Mouse (Mus musculus) midbrain, postnatal 0 days (tissue): ENCODE results near the gene Gse1. TPM values are rescaled to one million over a fixed set of nuclear protein-coding genes. Genes with fewer than 3 reads are reported as not detected.

Experiments
- ATAC-seq: fragments of 200-750 bp; cut with Nextera tagmentation; 2 replicates; pipeline ENCODE4 v1.8.0; 2017; ENCODE audit warnings: moderate number of reproducible peaks, mild to moderate bottlenecking, moderate TSS enrichment, moderate library complexity; ENCODE audit not compliant: low FRiP score
- DNase-seq: peaks from one replicate; pipeline ENCODE4 v3.0.0-alpha.2; 2015; ENCODE audit warnings: low spot score
- H3K27ac ChIP-seq: fragments of 300-500 bp; sonication (generic); 2 replicates; pipeline ENCODE4 v1.5.1; 2014; ENCODE audit warnings: low read depth, mild to moderate bottlenecking, low read length, mixed read lengths
- H3K27me3 ChIP-seq: fragments of 300-500 bp; sonication (generic); 2 replicates; pipeline ENCODE4 v1.6.1; 2014; ENCODE audit warnings: low read length, control low read depth, mixed read lengths; ENCODE audit not compliant: insufficient read depth
- H3K36me3 ChIP-seq: fragments of 300-500 bp; sonication (generic); 2 replicates; pipeline ENCODE4 v1.6.1; 2014; ENCODE audit warnings: low read length, control low read depth, mixed read lengths; ENCODE audit not compliant: insufficient read depth
- H3K4me1 ChIP-seq: fragments of 300-500 bp; sonication (generic); 2 replicates; pipeline ENCODE4 v1.6.1; 2014; ENCODE audit warnings: mild to moderate bottlenecking, control low read depth, antibody characterized with exemption, low read length, mixed read lengths; ENCODE audit not compliant: insufficient read depth
- H3K4me2 ChIP-seq: fragments of 300-500 bp; sonication (generic); 2 replicates; pipeline ENCODE4 v1.6.1; 2014; ENCODE audit warnings: low read depth, mild to moderate bottlenecking, low read length, mixed read lengths; ENCODE audit not compliant: poor library complexity, severe bottlenecking
- H3K4me3 ChIP-seq: fragments of 300-500 bp; sonication (generic); 2 replicates; pipeline ENCODE4 v1.5.1; 2014; ENCODE audit warnings: low read depth, mild to moderate bottlenecking, low read length, moderate library complexity
- H3K9ac ChIP-seq: fragments of 300-500 bp; sonication (generic); replicated peaks from 2 replicates; pipeline ENCODE4 v1.6.1; 2014; ENCODE audit warnings: mild to moderate bottlenecking, low read length, moderate library complexity, mixed read lengths; ENCODE audit not compliant: poor library complexity, severe bottlenecking
- H3K9me3 ChIP-seq: fragments of 300-500 bp; sonication (generic); 2 replicates; pipeline ENCODE4 v1.6.1; 2016; ENCODE audit warnings: low read length, control low read depth
- CTCF ChIP-seq: IDR thresholded peaks from 2 replicates; pipeline ENCODE4 v1.5.1; 2016; ENCODE audit warnings: antibody characterized with exemption, mild to moderate bottlenecking
- WGBS: fragments of 180-500 bp; shearing (Covaris S2); extraction: QIAGEN DNeasy Blood & Tissue Kit; methylation state at CpG from one replicate; pipeline ENCODE4 v1.1.7; 2014; 5-methylcytosine and 5-hydroxymethylcytosine counted together
- polyA plus RNA-seq: library from polyadenylated mRNA; unstranded; fragments of >200 nt; fragmentation: Nextera tagmentation; extraction: Ambion mirVana; gene quantifications from 2 replicates; pipeline ENCODE4 v1.2.1, GENCODE M21; 2015
- total RNA-seq: library from RNA; depleted of rRNA; stranded (reverse); fragments of >200 nt; gene quantifications from 2 replicates; pipeline ENCODE4 v1.2.3, GENCODE M21; 2014

Gene Gse1
- total and polyA plus RNA-seq, 2 experiments from 2014 or later = 12.4 to 51.3 TPM

DNA sequence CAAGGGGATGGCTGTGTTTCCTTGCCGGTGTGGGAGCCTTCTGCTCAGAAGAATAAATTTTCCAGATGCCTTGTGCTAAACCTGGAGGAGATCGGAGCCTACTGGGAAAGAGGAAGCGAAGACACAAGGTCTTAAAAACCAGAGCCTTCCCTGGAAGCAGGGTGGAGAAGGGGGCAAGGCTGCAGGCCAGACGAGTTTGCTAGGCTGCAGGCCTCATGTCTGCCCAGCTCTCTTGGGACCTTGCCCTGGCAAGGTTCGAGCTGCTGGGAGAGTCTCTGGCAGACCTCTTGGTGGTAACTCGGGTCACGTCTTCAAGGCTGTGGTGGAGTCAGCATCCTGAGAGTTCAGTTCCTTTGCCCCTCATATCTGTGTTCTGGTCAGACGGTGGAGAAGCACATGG, 6.6 kb downstream of the Gse1 start:
- H3K27me3 ChIP-seq = peaks cover 7% of the 10 kb centered on the region
- no peak for TF ChIP-seq CTCF
- H3K9ac ChIP-seq = no peak overlapping the region
- H3K4me3 ChIP-seq = no peak overlapping the region
- no peak for ATAC-seq
- 58% methylated on average over 8 of the region's 8 CpGs for WGBS
- no peaks in the 10 kb centered on the region for H3K36me3 ChIP-seq
- no peak overlapping the region for H3K4me2 ChIP-seq
- H3K9me3 ChIP-seq = no peaks in the 10 kb centered on the region
- H3K4me1 ChIP-seq = peaks cover 24% of the 10 kb centered on the region
- DNase-seq = no peak
- H3K27ac ChIP-seq = no peak overlapping the region

DNA sequence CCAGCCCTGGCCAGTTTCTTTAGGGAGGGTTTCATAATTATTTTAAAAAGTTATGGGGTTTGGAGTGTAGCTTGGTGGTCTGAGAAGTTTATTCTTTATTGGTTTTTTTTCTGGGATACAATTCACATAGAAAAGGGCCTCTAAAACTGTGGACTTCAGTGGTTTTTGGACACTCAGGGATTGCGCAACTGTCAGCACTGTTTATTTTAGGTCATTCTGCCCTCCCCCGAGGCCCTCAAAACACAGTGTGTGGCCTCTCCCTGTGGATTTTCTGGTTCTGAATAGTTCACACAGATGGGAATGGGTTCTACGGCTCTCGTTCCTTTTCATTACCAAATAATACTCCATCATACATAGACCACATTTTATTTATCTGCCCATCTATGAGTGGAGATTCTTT, 15.0 kb downstream of the Gse1 start:
- Histone ChIP-seq H3K36me3 (no peaks in the 10 kb centered on the region), H3K27ac (no peak overlapping the region), H3K4me3 (no peak overlapping the region), H3K9me3 (no peaks in the 10 kb centered on the region), H3K27me3 (no peaks in the 10 kb centered on the region), H3K4me2 (no peak overlapping the region), H3K9ac (no peak overlapping the region), H3K4me1 (no peaks in the 10 kb centered on the region)
- no peak for TF ChIP-seq CTCF
- ATAC-seq = no peak
- no peak for DNase-seq
- WGBS = 91% methylated on average over 4 of the region's 4 CpGs

DNA sequence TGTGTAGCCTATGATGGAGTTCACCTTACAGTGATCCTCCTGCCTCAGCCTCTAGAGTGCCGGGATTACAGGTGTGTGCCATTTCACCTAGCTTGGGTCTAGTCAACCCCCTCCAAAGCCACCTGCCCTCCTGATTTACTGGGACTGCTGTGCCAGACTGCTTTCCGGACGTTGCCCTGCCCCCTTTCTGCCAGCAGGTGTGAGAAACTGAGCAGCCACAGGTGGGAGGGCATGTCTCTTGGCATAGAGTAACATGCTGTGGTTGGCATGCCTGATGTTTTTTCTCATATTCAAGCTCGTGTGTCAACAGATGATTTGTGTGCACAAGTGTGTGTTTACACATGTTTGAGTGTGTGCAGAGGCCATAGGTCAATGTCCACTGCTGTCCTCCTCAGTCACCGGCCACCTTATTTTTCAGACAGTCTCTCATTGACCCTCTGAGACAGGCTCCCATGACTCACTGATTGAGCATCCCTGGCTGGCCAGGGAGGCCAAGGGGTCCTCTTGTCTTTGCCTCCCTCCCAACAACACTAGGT, 15.7 kb downstream of the Gse1 start:
- Histone ChIP-seq H3K27ac (no peak overlapping the region), H3K4me3 (no peak overlapping the region), H3K4me1 (no peaks in the 10 kb centered on the region), H3K36me3 (no peaks in the 10 kb centered on the region), H3K9ac (no peak overlapping the region), H3K27me3 (no peaks in the 10 kb centered on the region), H3K9me3 (no peaks in the 10 kb centered on the region), H3K4me2 (no peak overlapping the region)
- TF ChIP-seq CTCF = no peak
- WGBS = 91% methylated on average over 5 of the region's 5 CpGs
- DNase-seq (no peak), ATAC-seq (no peak)

DNA sequence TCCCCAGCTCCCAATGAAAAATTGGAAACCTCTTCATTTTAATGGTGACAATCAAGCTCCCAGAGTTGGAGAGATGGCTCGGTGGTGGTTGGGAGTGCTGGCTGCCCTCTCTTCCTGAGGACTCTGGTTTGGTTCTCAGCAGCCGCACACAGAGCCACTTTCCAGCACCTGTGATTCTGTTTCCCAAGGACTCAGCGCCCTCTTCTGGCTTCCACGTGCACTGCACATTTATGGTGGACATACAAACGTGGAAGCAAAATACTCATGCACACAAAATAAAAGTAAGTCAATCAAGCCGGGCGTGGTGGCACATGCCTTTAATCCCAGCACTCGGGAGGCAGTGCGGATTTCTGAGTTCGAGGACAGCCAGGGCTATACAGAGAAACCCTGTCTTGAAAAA, 16.3 kb downstream of the Gse1 start:
- peak; percentile 58 for TF ChIP-seq CTCF
- Histone ChIP-seq H3K27ac (no peak overlapping the region), H3K9me3 (no peaks in the 10 kb centered on the region), H3K27me3 (no peaks in the 10 kb centered on the region), H3K9ac (no peak overlapping the region), H3K36me3 (no peaks in the 10 kb centered on the region), H3K4me3 (no peak overlapping the region), H3K4me1 (no peaks in the 10 kb centered on the region), H3K4me2 (no peak overlapping the region)
- DNase-seq (no peak), ATAC-seq (no peak)
- WGBS = 93% methylated on average over 10 of the region's 10 CpGs

DNA sequence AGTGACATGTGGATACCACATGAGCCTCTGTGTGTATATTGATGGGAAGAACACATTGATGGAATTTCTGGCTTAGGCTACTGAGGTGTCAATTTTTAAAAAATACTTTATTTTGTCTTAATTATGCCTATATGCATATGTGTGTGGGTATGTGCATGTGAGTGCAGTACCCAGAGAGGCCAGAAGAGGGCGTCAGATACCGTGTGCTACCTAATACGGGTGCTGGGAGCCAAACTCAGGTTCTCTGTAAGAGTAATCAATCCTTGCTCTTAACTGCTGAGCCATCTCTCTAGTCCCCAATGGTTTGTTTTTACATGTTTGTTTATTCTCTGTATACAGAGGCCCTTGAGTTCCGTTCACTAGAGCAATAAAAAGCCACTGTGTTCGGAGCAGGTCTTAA, 19.4 kb downstream of the Gse1 start:
- H3K9ac ChIP-seq = no peak overlapping the region
- TF ChIP-seq CTCF = peak; percentile 43; the same call in 1 of the 2 replicates
- H3K4me2 ChIP-seq = no peak overlapping the region
- no peaks in the 10 kb centered on the region for H3K36me3 ChIP-seq
- H3K4me3 ChIP-seq = no peak overlapping the region
- no peaks in the 10 kb centered on the region for H3K9me3 ChIP-seq
- DNase-seq = no peak
- H3K27ac ChIP-seq = no peak overlapping the region
- WGBS = 84% methylated on average over 5 of the region's 5 CpGs
- no peaks in the 10 kb centered on the region; the same call in 1 of the 2 replicates for H3K4me1 ChIP-seq
- no peak for ATAC-seq
- no peaks in the 10 kb centered on the region for H3K27me3 ChIP-seq

DNA sequence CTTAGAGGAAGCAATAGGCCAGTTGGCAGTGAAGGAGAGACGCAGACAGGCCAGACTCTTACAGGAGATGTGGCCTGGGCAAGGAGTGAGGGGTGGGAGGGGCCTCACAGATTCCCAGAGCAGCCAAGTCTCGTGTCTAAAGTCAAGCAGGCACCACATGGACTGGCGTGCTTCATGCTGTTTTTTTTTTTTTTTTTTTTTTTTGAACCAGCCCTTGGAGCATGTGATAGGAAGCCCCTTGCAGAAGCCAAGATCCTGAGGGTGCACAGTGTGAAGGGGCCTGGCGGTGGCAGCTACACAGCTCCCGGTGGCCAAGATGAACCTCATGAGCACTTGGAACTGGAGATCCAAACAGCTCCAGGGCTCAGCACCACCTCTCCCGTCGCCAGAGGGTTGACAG, 19.8 kb downstream of the Gse1 start:
- Histone ChIP-seq H3K4me2 (no peak overlapping the region), H3K9ac (no peak overlapping the region), H3K9me3 (no peaks in the 10 kb centered on the region), H3K36me3 (no peaks in the 10 kb centered on the region), H3K4me1 (no peaks in the 10 kb centered on the region; the same call in 1 of the 2 replicates), H3K27ac (no peak overlapping the region), H3K4me3 (no peak overlapping the region), H3K27me3 (no peaks in the 10 kb centered on the region)
- DNase-seq (no peak), ATAC-seq (no peak)
- 81% methylated on average over 7 of the region's 7 CpGs for WGBS
- TF ChIP-seq CTCF = no peak
